Mouse (Mus musculus) megakaryocyte, embryonic 14.5 days (primary cell): ENCODE results near the gene Asxl1.

Source experiments
- FLI1 ChIP-seq: IDR thresholded peaks from 2 replicates; pipeline ENCODE4 v1.6.1; 2012; ENCODE audit warnings: low read length, inconsistent platforms, mixed read lengths
- GATA1 ChIP-seq: IDR thresholded peaks from 3 replicates; pipeline ENCODE4 v1.6.1; 2012; ENCODE audit warnings: mixed read lengths, low read length, inconsistent platforms, borderline replicate concordance

DNA sequence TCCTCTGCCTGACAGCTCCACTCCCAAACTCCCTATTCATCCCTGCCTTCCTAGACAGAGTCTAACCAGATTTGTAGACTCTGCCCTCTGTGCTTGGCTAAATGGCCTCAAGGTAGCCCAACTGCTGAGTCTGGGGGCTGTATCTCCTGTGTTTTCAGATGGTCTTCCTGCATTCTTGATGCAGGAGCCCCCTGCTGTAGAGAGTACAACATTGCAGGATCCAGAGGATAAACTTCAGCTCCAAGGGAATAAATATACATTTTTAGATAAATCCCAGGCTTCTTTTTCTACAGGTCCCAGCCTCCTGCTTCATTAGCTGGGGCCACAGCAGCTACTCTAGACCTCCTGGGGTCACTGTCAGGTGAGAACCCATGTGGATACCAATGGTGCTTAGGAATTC, 75.6 kb downstream of the Asxl1 start:
- TF ChIP-seq GATA1 (no peak), FLI1 (no peak)
